Mouse (Mus musculus) heart, adult 2 months (tissue): Measurements from ENCODE around the gene Ttc28.

Source experiments
- CTCF ChIP-seq: fragments of 200-600 bp; IDR thresholded peaks from 2 replicates; pipeline ENCODE4 v1.8.1; 2022; ENCODE audit warnings: antibody characterized with exemption, mild to moderate bottlenecking, moderate library complexity
- EP300 ChIP-seq: fragments of 200-500 bp; IDR thresholded peaks from 2 replicates; pipeline ENCODE4 v1.6.1; 2011; ENCODE audit warnings: low read depth, low read length, control low read depth; ENCODE audit not compliant: insufficient read depth
- POLR2A ChIP-seq: fragments of 200-500 bp; IDR thresholded peaks from 2 replicates; pipeline ENCODE4 v1.6.1; 2011; ENCODE audit warnings: mild to moderate bottlenecking, low read depth, low read length, control low read depth; ENCODE audit not compliant: insufficient read depth

- TF ChIP-seq CTCF (no peak), EP300 (no peak), POLR2A (peak; percentile 56)
Observed at GRCm38 (mm10) chr5:110879584-110880374, at the start of gene Ttc28.
